Mouse (Mus musculus): ENCODE measurements at regions not wholly inside any gene's neighbourhood (a gene's known extent, or its start where the extent isn't known, plus 50 kb on each side); places are given as distances from the start of the nearest gene placed in this dataset.

GRCm38 (mm10) chr14:15064991-15065525 is 261.8 kb downstream of the Nek10 start:
- TF ChIP-seq CTCF (IDR thresholded peaks at IDR 0.05; ENCODE audit: borderline replicate concordance, insufficient read depth, low read depth, low read length) (no peak), POLR2A (IDR thresholded peaks at IDR 0.05; ENCODE audit: borderline replicate concordance, insufficient read depth, low read length) (no peak)

Measured in cerebellum, adult 2 months (tissue).